Mouse (Mus musculus) embryo, embryonic 10 days (tissue): Measurements from ENCODE around the gene Cfap61.
"Not testable (repeated sequence)": the region's sequence is repeated elsewhere in the genome, so short reads cannot be mapped to it uniquely, and the experiment has no call there.

ENCODE experiments used
- DNase-seq: peaks from one replicate; pipeline ENCODE4 v3.0.0-alpha.2; 2015; ENCODE audit warnings: low spot score

Gene Cfap61

GRCm38 (mm10) chr2:145934339-145935231 lies at the start of gene Cfap61, which contains the start of gene Crnkl1:
TSS of gene Cfap61 (plus strand) at chr2:145934784.
TSS of gene Crnkl1 (minus strand) at chr2:145935014.
- peak; percentile 99 for DNase-seq

- DNase-seq = peak; percentile 14
Observed at GRCm38 (mm10) chr2:145884913-145885785, 49.4 kb upstream of the Cfap61 start.

- DNase-seq = peak; percentile 60
Observed at GRCm38 (mm10) chr2:145887937-145888765, 46.4 kb upstream of the Cfap61 start.

- no peak for DNase-seq
Observed at GRCm38 (mm10) chr2:145888766-145889480, 45.7 kb upstream of the Cfap61 start.

GRCm38 (mm10) chr2:145890571-145890970 lies 44.0 kb upstream of the Cfap61 start:
- no peak for DNase-seq

- no peak for DNase-seq
Observed at GRCm38 (mm10) chr2:145893756-145894155, 40.8 kb upstream of the Cfap61 start.

- DNase-seq = no peak
Observed at GRCm38 (mm10) chr2:145898106-145898505, 36.5 kb upstream of the Cfap61 start.

- DNase-seq = not testable (repeated sequence)
Observed at GRCm38 (mm10) chr2:145900318-145900717, 34.3 kb upstream of the Cfap61 start.

- DNase-seq = no peak
Observed at GRCm38 (mm10) chr2:145901861-145902260, 32.7 kb upstream of the Cfap61 start, which contains the start of gene Naa20. TSS of gene Naa20 (plus strand) at chr2:145902099.

- peak; percentile 96 for DNase-seq
Observed at GRCm38 (mm10) chr2:145903061-145903901, 31.3 kb upstream of the Cfap61 start.

GRCm38 (mm10) chr2:145903983-145904616 lies 30.5 kb upstream of the Cfap61 start:
- no peak for DNase-seq

- DNase-seq = no peak
Observed at GRCm38 (mm10) chr2:145905156-145905555, 29.4 kb upstream of the Cfap61 start.

GRCm38 (mm10) chr2:145905884-145906283 lies 28.7 kb upstream of the Cfap61 start:
- not testable (repeated sequence) for DNase-seq

GRCm38 (mm10) chr2:145920941-145921650 lies 13.5 kb upstream of the Cfap61 start:
- no peak for DNase-seq

- DNase-seq = no peak
Observed at GRCm38 (mm10) chr2:145936975-145937374, 2.4 kb downstream of the Cfap61 start.

- no peak for DNase-seq
Observed at GRCm38 (mm10) chr2:145941403-145941802, 6.8 kb downstream of the Cfap61 start.

GRCm38 (mm10) chr2:145944286-145944685 lies 9.7 kb downstream of the Cfap61 start:
- no peak for DNase-seq

- no peak for DNase-seq
Observed at GRCm38 (mm10) chr2:145948402-145948954, 13.9 kb downstream of the Cfap61 start.
